Mouse (Mus musculus) MEL (cell line): ENCODE data around the gene Gpat3.

Experiments used
- CTCF ChIP-seq, 3 experiments: IDR thresholded peaks in 2 of 3; conservative IDR thresholded peaks in 1 of 3; 2 replicates each; pipeline ENCODE4 v1.5.1; 2011 to 2012; ENCODE audit warnings: low read length in 3 of 3, low read depth in 2 of 3, mild to moderate bottlenecking in 2 of 3, improper control_type of control experiment in 1 of 3, inconsistent platforms in 1 of 3, mixed read lengths in 1 of 3, moderate library complexity in 1 of 3; ENCODE audit not compliant: control insufficient read depth in 1 of 3, insufficient read depth in 1 of 3, poor library complexity in 1 of 3, severe bottlenecking in 1 of 3
- UBTF ChIP-seq: IDR thresholded peaks from 2 replicates; pipeline ENCODE4 v1.6.1; 2012; ENCODE audit warnings: low read depth, mild to moderate bottlenecking, inconsistent platforms, low read length, improper control_type of control experiment, moderate library complexity, borderline replicate concordance; ENCODE audit not compliant: insufficient read depth

DNA sequence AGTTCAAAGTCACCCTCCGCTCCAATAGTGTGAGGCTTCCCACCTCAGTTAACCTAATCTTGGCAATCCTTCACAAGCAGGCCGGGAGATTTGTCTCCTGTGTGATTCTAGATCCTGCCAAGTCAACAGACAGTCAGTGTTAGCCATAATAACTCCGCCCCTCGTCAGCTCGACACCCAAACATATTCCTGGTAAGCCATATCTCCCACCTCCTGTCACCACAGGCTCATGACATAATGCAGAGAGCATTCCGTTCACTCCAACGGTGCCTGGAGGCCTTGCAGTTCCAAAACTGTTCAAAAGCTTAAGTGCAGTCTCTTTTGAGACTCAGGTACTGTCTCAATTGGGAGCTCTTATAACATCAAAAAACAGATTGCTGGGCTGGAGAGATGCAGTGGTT lies 7.6 kb upstream of the Gpat3 start:
- TF ChIP-seq CTCF (IDR thresholded peaks at IDR 0.05 in 2 of 3, conservative IDR thresholded peaks at IDR 0.05 in 1 of 3; ENCODE audit: control insufficient read depth in 1 of 3, insufficient read depth in 1 of 3, low read depth in 2 of 3, low read length in 3 of 3, poor library complexity in 1 of 3, severe bottlenecking in 1 of 3) (no peak), UBTF (no peak)
